ENCODE assay signal across 24 mouse cellular contexts in genomic region chr14:103754041-103754440, GRCm38 (mm10).
A peak's percentile ranks its signal among the peaks of the same experiment; 100 is the strongest.
DNase-seq lines count a peak whose midpoint lies in the region; ATAC-seq and TF ChIP-seq lines count a peak whose summit lies in the region.
"Had no signal": no experiment of that assay in that cellular context is flagged by ENCODE, and none has a peak within 500 bp of the region (broad histone marks: within the 10 kb centered on the region; RNA-seq: fewer than 3 reads in every experiment).

No protein-coding gene starts in this region.

- no peak for TF ChIP-seq EP300 in stomach, postnatal 0 days (optimal IDR thresholded peaks at IDR 0.05)

- H3K4me1 ChIP-seq in forebrain, postnatal 0 days (ENCODE audit: insufficient read depth): no peaks in the 10 kb centered on the region
- no peaks in the 10 kb centered on the region for H3K4me1 ChIP-seq in forebrain, embryonic 11.5 days (replicated peaks; ENCODE audit: control insufficient read depth, insufficient read depth, low read length)
- 0 out of 2 replicates have a peak, but pooled peaks cover 3% of the 10 kb centered on the region for H3K4me1 ChIP-seq in stomach, embryonic 14.5 days (ENCODE audit: control insufficient read depth, insufficient read depth, low read length)
- no peaks in the 10 kb centered on the region for H3K4me1 ChIP-seq in stomach, postnatal 0 days (replicated peaks; ENCODE audit: control insufficient read depth, insufficient read depth)
- H3K4me1 ChIP-seq in stomach, embryonic 15.5 days: no peaks in the 10 kb centered on the region
- 0 out of 2 replicates have a peak, but pooled peaks cover 4% of the 10 kb centered on the region for H3K4me1 ChIP-seq in forebrain, embryonic 16.5 days (replicated peaks; ENCODE audit: control insufficient read depth, insufficient read depth, low read length)
- H3K4me1 ChIP-seq: heart, embryonic 12.5 days; heart, embryonic 15.5 days; hindbrain, embryonic 13.5 days had no signal

- TF ChIP-seq CTCF in forebrain, postnatal 0 days (IDR thresholded peaks at IDR 0.05; ENCODE audit: low read depth): no peak
- TF ChIP-seq CTCF in stomach, postnatal 0 days (IDR thresholded peaks at IDR 0.05; ENCODE audit: low read depth): no peak

- H3K27ac ChIP-seq in forebrain, postnatal 0 days (ENCODE audit: low read depth, low read length): no peak overlapping the region
- no peak overlapping the region for H3K27ac ChIP-seq in forebrain, embryonic 11.5 days (ENCODE audit: low read depth, low read length)
- H3K27ac ChIP-seq in stomach, embryonic 14.5 days (ENCODE audit: low read length): peak overlapping the region; percentile 77
- no peak overlapping the region for H3K27ac ChIP-seq in stomach, postnatal 0 days (replicated peaks)
- H3K27ac ChIP-seq in stomach, embryonic 15.5 days: peak overlapping the region; percentile 59; the same call in 1 of the 2 replicates
- H3K27ac ChIP-seq in forebrain, embryonic 16.5 days (ENCODE audit: low read length): no peak overlapping the region
- H3K27ac ChIP-seq: gastrocnemius, adult 2 months; heart, embryonic 15.5 days; hindbrain, embryonic 10.5 days; hindbrain, embryonic 13.5 days had no signal

- no peak overlapping the region for H3K4me3 ChIP-seq in forebrain, postnatal 0 days (ENCODE audit: low read depth, low read length)
- no peak overlapping the region for H3K4me3 ChIP-seq in forebrain, embryonic 11.5 days (ENCODE audit: low read depth, low read length)
- no peak overlapping the region for H3K4me3 ChIP-seq in stomach, embryonic 14.5 days (ENCODE audit: low read depth, low read length)
- H3K4me3 ChIP-seq in stomach, postnatal 0 days (ENCODE audit: low read depth, low read length): no peak overlapping the region
- no peak overlapping the region for H3K4me3 ChIP-seq in stomach, embryonic 15.5 days (replicated peaks)
- no peak overlapping the region for H3K4me3 ChIP-seq in forebrain, embryonic 16.5 days (replicated peaks; ENCODE audit: low read length)
- H3K4me3 ChIP-seq: forebrain, embryonic 10.5 days; gastrocnemius, adult 2 months; heart, embryonic 12.5 days; heart, embryonic 15.5 days; hindbrain, embryonic 10.5 days; hindbrain, embryonic 13.5 days had no signal

- peak; percentile 36; the same call in 1 of the 2 replicates for ATAC-seq in forebrain, postnatal 0 days
- no peak for ATAC-seq in forebrain, embryonic 11.5 days (replicated peaks; ENCODE audit: low FRiP score)
- ATAC-seq in stomach, embryonic 14.5 days (ENCODE audit: insufficient number of reproducible peaks, insufficient read depth, low FRiP score, low read depth): no peak; the same call in 1 of the 2 replicates
- ATAC-seq in stomach, postnatal 0 days (ENCODE audit: low FRiP score, low TSS enrichment): no peak; the same call in 1 of the 2 replicates
- ATAC-seq in stomach, embryonic 15.5 days (ENCODE audit: insufficient read depth, low FRiP score, low read depth): peak; percentile 37; the same call in 1 of the 2 replicates
- ATAC-seq in forebrain, embryonic 16.5 days: no peak
- ATAC-seq: forebrain, embryonic 14.5 days; hindbrain, embryonic 16.5 days had no signal

- 62% methylated on average over 7 of the region's 7 CpGs for WGBS in forebrain, postnatal 0 days
- 80% methylated on average over 7 of the region's 7 CpGs for WGBS in forebrain, embryonic 11.5 days
- 49% methylated on average over 7 of the region's 7 CpGs for WGBS in stomach, embryonic 14.5 days
- 49% methylated on average over 7 of the region's 7 CpGs for WGBS in stomach, postnatal 0 days
- WGBS in stomach, embryonic 15.5 days: 50% methylated on average over 7 of the region's 7 CpGs
- 64% methylated on average over 7 of the region's 7 CpGs for WGBS in forebrain, embryonic 16.5 days

- no peaks in the 10 kb centered on the region for H3K9me3 ChIP-seq in forebrain, postnatal 0 days (ENCODE audit: low read length)
- no peaks in the 10 kb centered on the region for H3K9me3 ChIP-seq in forebrain, embryonic 11.5 days (ENCODE audit: control insufficient read depth, low read length)
- H3K9me3 ChIP-seq in stomach, embryonic 14.5 days (ENCODE audit: control insufficient read depth, low read depth, low read length): no peaks in the 10 kb centered on the region
- H3K9me3 ChIP-seq in stomach, postnatal 0 days (ENCODE audit: control insufficient read depth, low read length): no peaks in the 10 kb centered on the region
- no peaks in the 10 kb centered on the region for H3K9me3 ChIP-seq in stomach, embryonic 15.5 days
- no peaks in the 10 kb centered on the region for H3K9me3 ChIP-seq in forebrain, embryonic 16.5 days (ENCODE audit: control insufficient read depth, low read length)
- H3K9me3 ChIP-seq: forebrain, embryonic 10.5 days; heart, embryonic 12.5 days; heart, embryonic 15.5 days; hindbrain, embryonic 10.5 days; hindbrain, embryonic 13.5 days had no signal

- H3K4me2 ChIP-seq in forebrain, postnatal 0 days (ENCODE audit: low read depth): no peak overlapping the region
- H3K4me2 ChIP-seq in forebrain, embryonic 11.5 days (ENCODE audit: low read depth, low read length, severe bottlenecking): no peak overlapping the region
- H3K4me2 ChIP-seq in stomach, embryonic 14.5 days (replicated peaks; ENCODE audit: low read depth, low read length): no peak overlapping the region
- no peak overlapping the region for H3K4me2 ChIP-seq in stomach, postnatal 0 days (replicated peaks; ENCODE audit: low read depth)
- no peak overlapping the region for H3K4me2 ChIP-seq in stomach, embryonic 15.5 days
- H3K4me2 ChIP-seq in forebrain, embryonic 16.5 days (ENCODE audit: low read length): no peak overlapping the region
- H3K4me2 ChIP-seq: heart, embryonic 12.5 days; heart, embryonic 15.5 days; hindbrain, embryonic 13.5 days had no signal

- no peaks in the 10 kb centered on the region for H3K27me3 ChIP-seq in forebrain, postnatal 0 days (ENCODE audit: insufficient read depth, low read length)
- no peaks in the 10 kb centered on the region for H3K27me3 ChIP-seq in forebrain, embryonic 11.5 days (ENCODE audit: control insufficient read depth, insufficient read depth, low read length)
- H3K27me3 ChIP-seq in stomach, embryonic 14.5 days (ENCODE audit: control insufficient read depth, insufficient read depth, low read length): no peaks in the 10 kb centered on the region
- no peaks in the 10 kb centered on the region for H3K27me3 ChIP-seq in stomach, postnatal 0 days (ENCODE audit: control insufficient read depth, insufficient read depth, low read length)
- no peaks in the 10 kb centered on the region for H3K27me3 ChIP-seq in stomach, embryonic 15.5 days (replicated peaks)
- H3K27me3 ChIP-seq in forebrain, embryonic 16.5 days (replicated peaks; ENCODE audit: control insufficient read depth, insufficient read depth, low read length): no peaks in the 10 kb centered on the region
- H3K27me3 ChIP-seq: heart, embryonic 12.5 days; heart, embryonic 15.5 days; hindbrain, embryonic 13.5 days had no signal

- H3K9ac ChIP-seq in forebrain, postnatal 0 days: no peak overlapping the region
- no peak overlapping the region for H3K9ac ChIP-seq in forebrain, embryonic 11.5 days (ENCODE audit: low read length)
- H3K9ac ChIP-seq in stomach, embryonic 14.5 days (replicated peaks; ENCODE audit: low read depth, low read length): no peak overlapping the region
- no peak overlapping the region for H3K9ac ChIP-seq in stomach, postnatal 0 days (ENCODE audit: low read length)
- no peak overlapping the region for H3K9ac ChIP-seq in stomach, embryonic 15.5 days
- H3K9ac ChIP-seq in forebrain, embryonic 16.5 days (replicated peaks; ENCODE audit: low read depth, low read length): no peak overlapping the region
- H3K9ac ChIP-seq: heart, embryonic 12.5 days; heart, embryonic 15.5 days; hindbrain, embryonic 13.5 days had no signal

- H3K36me3 ChIP-seq in forebrain, postnatal 0 days (ENCODE audit: insufficient read depth): no peaks in the 10 kb centered on the region
- no peaks in the 10 kb centered on the region for H3K36me3 ChIP-seq in forebrain, embryonic 11.5 days (ENCODE audit: control insufficient read depth, insufficient read depth, low read length)
- H3K36me3 ChIP-seq in stomach, embryonic 14.5 days (ENCODE audit: control insufficient read depth, insufficient read depth, low read length): no peaks in the 10 kb centered on the region
- no peaks in the 10 kb centered on the region for H3K36me3 ChIP-seq in stomach, postnatal 0 days (ENCODE audit: control insufficient read depth, insufficient read depth, low read length)
- H3K36me3 ChIP-seq in stomach, embryonic 15.5 days: no peaks in the 10 kb centered on the region
- H3K36me3 ChIP-seq in forebrain, embryonic 16.5 days (ENCODE audit: control insufficient read depth, insufficient read depth): no peaks in the 10 kb centered on the region
- H3K36me3 ChIP-seq: forebrain, embryonic 10.5 days; heart, embryonic 12.5 days; heart, embryonic 15.5 days; hindbrain, embryonic 10.5 days; hindbrain, embryonic 13.5 days had no signal

- DNase-seq in forebrain, postnatal 0 days: no peak
- no peak for DNase-seq in forebrain, embryonic 11.5 days (ENCODE audit: low spot score)
- DNase-seq in stomach, postnatal 0 days (ENCODE audit: low spot score): no peak
- DNase-seq in frontal cortex, adult 2 months (ENCODE audit: extremely low spot score in 1 of 2, low spot score in 1 of 2): no peak
- DNase-seq: adrenal gland, postnatal 10 days; adrenal gland, postnatal 36 days; cerebellum, adult 18-20 months; cerebellum, adult 9-10 months; cerebellum, postnatal 14 days; gastrocnemius, adult 2 months; gastrocnemius, postnatal 25 days; heart, adult 18-20 months; heart, postnatal 10 days; heart, postnatal 36 days had no signal

Comparison
In these comparisons a context has a peak if more than half of its experiments do, and no peak if none do; other contexts are left out.
1. ATAC-seq: peak in forebrain, postnatal 0 days (single experiment) and stomach, embryonic 15.5 days (single experiment); none in forebrain, embryonic 11.5 days (single experiment), stomach, embryonic 14.5 days (single experiment), stomach, postnatal 0 days (single experiment) and forebrain, embryonic 16.5 days (single experiment).
2. H3K27ac ChIP-seq: peak in stomach, embryonic 14.5 days (single experiment) and stomach, embryonic 15.5 days (single experiment); none in forebrain, postnatal 0 days (single experiment), forebrain, embryonic 11.5 days (single experiment), stomach, postnatal 0 days (single experiment) and forebrain, embryonic 16.5 days (single experiment).